Mouse (Mus musculus) forebrain, embryonic 14.5 days (tissue): Measurements from ENCODE around the gene Terb1. TPM values are rescaled to one million over a fixed set of nuclear protein-coding genes. Genes with fewer than 3 reads are reported as not detected.

Source experiments
- polyA plus RNA-seq: library from polyadenylated mRNA; unstranded; fragments of >200 nt; fragmentation: Nextera tagmentation; extraction: Ambion mirVana; gene quantifications from 2 replicates; pipeline ENCODE4 v1.2.1, GENCODE M21; 2014

Terb1 gene
- polyA plus RNA-seq, 1 experiment from 2014 or later = 0.15 TPM

Other genes with a start within 250 kb of the Terb1 start
- gene Cmtm2a, start 216.7 kb downstream of the Terb1 start, polyA plus RNA-seq = not detected in 2 replicates
- not detected in 2 replicates for gene Gm45711, start 199.8 kb downstream of the Terb1 start, polyA plus RNA-seq
- not detected in 2 replicates for gene Cmtm1, start 199.8 kb downstream of the Terb1 start, polyA plus RNA-seq
- gene Gm11020, start 188.3 kb downstream of the Terb1 start, polyA plus RNA-seq = not detected in 2 replicates
- not detected in 2 replicates for gene Cmtm2b, start 187.7 kb downstream of the Terb1 start, polyA plus RNA-seq
- gene Cmtm3, start 170.5 kb downstream of the Terb1 start, polyA plus RNA-seq = 37.5 and 38.8 TPM in 2 replicates
- 3.5 and 3.7 TPM in 2 replicates for gene Cmtm4, start 114.1 kb downstream of the Terb1 start, polyA plus RNA-seq
- gene Dync1li2, start 66.9 kb downstream of the Terb1 start, polyA plus RNA-seq = 61.1 and 74.0 TPM in 2 replicates
- gene Nae1, start 24.7 kb upstream of the Terb1 start, polyA plus RNA-seq = 130 and 135 TPM in 2 replicates
- gene Car7, start 24.8 kb upstream of the Terb1 start, polyA plus RNA-seq = 1.1 and 1.2 TPM in 2 replicates
- gene Pdp2, start 81.5 kb upstream of the Terb1 start, polyA plus RNA-seq = 11.9 and 14.2 TPM in 2 replicates
- gene Cdh16, start 114.5 kb upstream of the Terb1 start, polyA plus RNA-seq = not detected in 2 replicates
- gene Rrad, start 121.4 kb upstream of the Terb1 start, polyA plus RNA-seq = 2.1 and 3.0 TPM in 2 replicates
- 136 and 154 TPM in 2 replicates for gene Ciao2b, start 132.1 kb upstream of the Terb1 start, polyA plus RNA-seq
- not detected in 2 replicates for gene Ces2a, start 224.1 kb upstream of the Terb1 start, polyA plus RNA-seq